Mouse (Mus musculus): ENCODE results near the gene Olfr160. TPM values are rescaled to one million over a fixed set of nuclear protein-coding genes. Genes with fewer than 3 reads are reported as not detected.

The Olfr160 gene
- polyA plus RNA-seq, 1 experiment from 2014 or later, result not detected

DNA sequence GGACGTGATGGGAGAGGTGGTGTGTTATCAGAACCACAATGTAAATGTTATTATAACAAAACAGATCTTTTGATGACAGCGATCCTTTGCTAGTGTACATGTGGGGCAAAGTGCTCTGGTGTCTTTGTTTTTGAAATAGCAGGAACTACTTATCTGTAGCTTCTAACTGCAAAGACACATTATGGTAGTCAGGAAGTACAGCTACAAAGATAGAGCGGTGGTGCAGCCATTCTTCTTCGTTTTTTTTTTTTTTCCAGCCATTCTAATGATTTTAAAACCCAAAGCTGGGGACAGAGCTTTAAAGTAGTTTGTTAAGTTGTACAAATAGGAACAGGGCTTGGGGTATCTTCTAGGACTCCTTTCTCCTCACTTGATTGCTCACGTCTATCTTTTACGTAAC lies 56.6 kb downstream of the Olfr160 start:
- Histone ChIP-seq H3K36me3 (ENCODE audit: control insufficient read depth, insufficient read depth) (peaks cover under 1% of the 10 kb centered on the region; the same call in 1 of the 2 replicates), H3K4me2 (replicated peaks; ENCODE audit: low read depth) (no peak overlapping the region), H3K9ac (ENCODE audit: low read depth, low read length) (no peak overlapping the region), H3K4me1 (replicated peaks; ENCODE audit: control insufficient read depth, insufficient read depth, low read length) (no peaks in the 10 kb centered on the region), H3K9me3 (ENCODE audit: control insufficient read depth) (no peaks in the 10 kb centered on the region), H3K27ac (ENCODE audit: low read depth, low read length) (no peak overlapping the region), H3K4me3 (ENCODE audit: low read depth, low read length) (no peak overlapping the region), H3K27me3 (replicated peaks; ENCODE audit: control insufficient read depth, insufficient read depth, low read length) (no peaks in the 10 kb centered on the region)
- no peak for ATAC-seq
- 77% methylated on average over 6 of the region's 6 CpGs for WGBS
- no peak for TF ChIP-seq CTCF (IDR thresholded peaks at IDR 0.05; ENCODE audit: low read depth)

Other genes with a start within 250 kb of the Olfr160 start
- gene Msantd2, start 226.9 kb downstream of the Olfr160 start, polyA plus RNA-seq (2015; fragmentation: Nextera tagmentation; extraction: Ambion mirVana), result 7.4 and 8.8 TPM in 2 replicates
- gene Esam, start 188.2 kb downstream of the Olfr160 start, polyA plus RNA-seq (2015; fragmentation: Nextera tagmentation; extraction: Ambion mirVana), result 27.5 and 28.6 TPM in 2 replicates
- gene Vsig2, start 177.0 kb downstream of the Olfr160 start, polyA plus RNA-seq (2015; fragmentation: Nextera tagmentation; extraction: Ambion mirVana), result 6.1 and 10.3 TPM in 2 replicates
- 1.2 and 1.9 TPM in 2 replicates for gene Nrgn, start 163.3 kb downstream of the Olfr160 start, polyA plus RNA-seq (2015; fragmentation: Nextera tagmentation; extraction: Ambion mirVana)
- 15.0 and 22.1 TPM in 2 replicates for gene Siae, start 160.6 kb downstream of the Olfr160 start, polyA plus RNA-seq (2015; fragmentation: Nextera tagmentation; extraction: Ambion mirVana)
- 3.8 and 4.3 TPM in 2 replicates for gene Spa17, start 102.5 kb downstream of the Olfr160 start, polyA plus RNA-seq (2015; fragmentation: Nextera tagmentation; extraction: Ambion mirVana)
- 261 and 265 TPM in 2 replicates for gene Tbrg1, start 58.9 kb downstream of the Olfr160 start, polyA plus RNA-seq (2015; fragmentation: Nextera tagmentation; extraction: Ambion mirVana)
- not detected in 2 replicates for gene Panx3, start 47.0 kb downstream of the Olfr160 start, polyA plus RNA-seq (2015; fragmentation: Nextera tagmentation; extraction: Ambion mirVana)
- not detected in 2 replicates for gene Olfr874, start 28.9 kb upstream of the Olfr160 start, polyA plus RNA-seq (2015; fragmentation: Nextera tagmentation; extraction: Ambion mirVana)
- not detected in 2 replicates for gene Olfr875, start 55.6 kb upstream of the Olfr160 start, polyA plus RNA-seq (2015; fragmentation: Nextera tagmentation; extraction: Ambion mirVana)
- gene Olfr876, start 86.8 kb upstream of the Olfr160 start, polyA plus RNA-seq (2015; fragmentation: Nextera tagmentation; extraction: Ambion mirVana), result not detected in 2 replicates
- gene Olfr877, start 138.0 kb upstream of the Olfr160 start, polyA plus RNA-seq (2015; fragmentation: Nextera tagmentation; extraction: Ambion mirVana), result not detected in 2 replicates
- gene Olfr145, start 180.5 kb upstream of the Olfr160 start, polyA plus RNA-seq (2015; fragmentation: Nextera tagmentation; extraction: Ambion mirVana), result not detected in 2 replicates
- gene Olfr878, start 201.6 kb upstream of the Olfr160 start, polyA plus RNA-seq (2015; fragmentation: Nextera tagmentation; extraction: Ambion mirVana), result not detected in 2 replicates

All from intestine, postnatal 0 days (tissue).